Mouse (Mus musculus) forebrain, postnatal 0 days (tissue): ENCODE measurements around the gene Tbx21. TPM values are rescaled to one million over a fixed set of nuclear protein-coding genes. Genes with fewer than 3 reads are reported as not detected.
A peak's percentile ranks its signal among the peaks of the same experiment; 100 is the strongest.

Experiments used
- ATAC-seq: fragments of 200-750 bp; cut with Nextera tagmentation; 2 replicates; pipeline ENCODE4 v1.8.0; 2017; ENCODE audit warnings: mild to moderate bottlenecking, moderate library complexity
- DNase-seq: peaks from one replicate; pipeline ENCODE4 v3.0.0-alpha.2; 2015
- H3K27ac ChIP-seq: fragments of 300-500 bp; sonication (generic); 2 replicates; pipeline ENCODE4 v1.5.1; 2014; ENCODE audit warnings: low read depth, mild to moderate bottlenecking, antibody characterized with exemption, low read length, moderate library complexity, mixed read lengths
- H3K27me3 ChIP-seq: fragments of 300-500 bp; sonication (generic); 2 replicates; pipeline ENCODE4 v1.6.1; 2014; ENCODE audit warnings: mild to moderate bottlenecking, low read length, mixed read lengths; ENCODE audit not compliant: insufficient read depth
- H3K36me3 ChIP-seq: fragments of 300-500 bp; sonication (generic); 2 replicates; pipeline ENCODE4 v1.6.1; 2014; ENCODE audit warnings: mild to moderate bottlenecking, moderate library complexity; ENCODE audit not compliant: insufficient read depth
- H3K4me1 ChIP-seq: fragments of 300-500 bp; sonication (generic); 2 replicates; pipeline ENCODE4 v1.6.1; 2014; ENCODE audit warnings: antibody characterized with exemption; ENCODE audit not compliant: insufficient read depth
- H3K4me2 ChIP-seq: fragments of 300-500 bp; sonication (generic); 2 replicates; pipeline ENCODE4 v1.6.1; 2014; ENCODE audit warnings: low read depth, mild to moderate bottlenecking, moderate library complexity
- H3K4me3 ChIP-seq: fragments of 300-500 bp; sonication (generic); 2 replicates; pipeline ENCODE4 v1.5.1; 2014; ENCODE audit warnings: low read depth, low read length, mixed read lengths
- H3K9ac ChIP-seq: fragments of 300-500 bp; sonication (generic); 2 replicates; pipeline ENCODE4 v1.6.1; 2014; ENCODE audit warnings: mild to moderate bottlenecking
- H3K9me3 ChIP-seq: fragments of 300-500 bp; sonication (generic); 2 replicates; pipeline ENCODE4 v1.6.1; 2016; ENCODE audit warnings: low read length
- CTCF ChIP-seq: sonication (generic); IDR thresholded peaks from 2 replicates; pipeline ENCODE4 v1.5.1; 2016; ENCODE audit warnings: antibody characterized with exemption, control low read depth, low read depth
- WGBS: fragments of 180-500 bp; shearing (Covaris S2); extraction: QIAGEN DNeasy Blood & Tissue Kit; methylation state at CpG from one replicate; pipeline ENCODE4 v1.1.7; 2014; 5-methylcytosine and 5-hydroxymethylcytosine counted together
- polyA plus RNA-seq: library from polyadenylated mRNA; unstranded; fragments of >200 nt; fragmentation: Nextera tagmentation; extraction: Ambion mirVana; gene quantifications from 2 replicates; pipeline ENCODE4 v1.2.1, GENCODE M21; 2015
- total RNA-seq: library from RNA; depleted of rRNA; stranded (reverse); fragments of >200 nt; gene quantifications from 2 replicates; pipeline ENCODE4 v1.2.3, GENCODE M21; 2014

The Tbx21 gene
- total and polyA plus RNA-seq, 2 experiments from 2014 or later: 1.7 to 2.2 TPM

DNA sequence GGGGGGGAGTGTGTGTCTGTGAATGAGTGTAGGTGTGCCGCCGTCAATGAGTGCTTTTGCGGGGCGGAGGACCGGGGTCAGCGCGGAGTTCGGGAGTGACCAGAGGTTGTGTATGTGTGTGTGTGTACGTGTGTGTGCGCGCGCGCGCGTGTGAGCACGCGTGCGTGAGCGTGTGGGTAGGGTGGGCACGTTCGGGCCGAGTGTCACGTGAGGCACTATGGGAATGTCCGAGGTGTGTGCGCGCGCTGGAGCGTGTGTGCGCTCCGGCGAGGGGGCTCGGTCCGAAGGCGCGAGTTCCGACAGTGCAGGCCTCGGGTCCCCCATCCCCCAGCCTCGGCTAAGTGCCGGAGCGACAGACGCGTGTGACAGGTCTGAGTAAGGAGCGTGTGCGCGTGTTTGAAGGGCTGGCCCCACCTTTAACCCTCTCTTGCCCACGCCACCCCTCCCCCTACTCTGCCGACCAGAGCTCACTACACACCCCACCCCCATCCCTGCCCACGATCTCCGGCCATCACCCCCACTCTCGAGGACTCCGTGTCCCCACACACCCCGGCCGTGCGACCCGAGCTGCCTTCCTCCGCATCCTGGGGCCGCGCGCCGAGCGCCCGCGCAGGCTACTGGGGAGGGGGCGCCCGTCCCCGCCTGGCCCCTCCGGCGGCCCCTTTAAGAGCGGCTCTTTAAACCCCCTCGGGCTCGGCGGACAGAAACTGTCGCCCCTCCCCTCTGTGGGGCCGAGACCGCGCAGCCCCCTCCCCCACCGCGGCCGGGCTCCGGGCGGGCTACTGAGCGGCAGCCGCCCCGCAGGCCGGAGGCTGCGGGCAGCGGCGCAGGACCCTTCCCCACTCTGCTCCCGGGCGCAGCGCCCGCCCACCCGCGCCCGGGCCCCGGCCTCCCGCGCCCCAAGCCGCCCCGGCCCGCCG lies 35.5 kb upstream of the Tbx21 start:
- Histone ChIP-seq H3K4me2 (peak overlapping the region; percentile 82), H3K27me3 (no peaks in the 10 kb centered on the region), H3K9ac (peak overlapping the region; percentile 72), H3K27ac (peak overlapping the region; percentile 76), H3K4me1 (peaks cover 19% of the 10 kb centered on the region), H3K9me3 (no peaks in the 10 kb centered on the region), H3K4me3 (peak overlapping the region; percentile 86), H3K36me3 (peaks cover 11% of the 10 kb centered on the region)
- DNase-seq: peak; percentile 84
- TF ChIP-seq CTCF: no peak
- WGBS: under 1% methylated on average over 89 of the region's 102 CpGs
- peak; percentile 81 for ATAC-seq

DNA sequence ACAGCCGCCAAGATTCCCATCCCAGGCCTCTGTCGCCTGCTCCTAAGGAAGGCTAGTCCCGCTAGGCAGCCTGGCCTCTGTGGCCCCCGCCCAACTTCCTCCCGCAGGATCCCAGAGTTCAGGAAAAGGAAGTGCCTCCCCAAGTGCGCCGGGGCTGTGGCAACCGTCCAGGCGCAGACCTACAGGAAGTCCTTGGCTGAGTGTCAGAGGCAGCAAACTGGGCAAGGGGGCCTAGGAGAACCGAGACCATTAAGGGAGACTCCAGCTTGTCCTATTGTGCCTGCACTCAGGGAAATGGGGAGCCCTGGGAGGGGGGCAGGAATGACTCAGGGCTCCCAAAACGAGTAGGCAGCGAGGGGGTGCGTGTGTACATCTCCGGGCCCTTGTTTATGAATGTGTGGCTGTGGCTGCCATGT lies 34.9 kb upstream of the Tbx21 start:
- no peak; the same call in 1 of the 2 replicates for ATAC-seq

DNA sequence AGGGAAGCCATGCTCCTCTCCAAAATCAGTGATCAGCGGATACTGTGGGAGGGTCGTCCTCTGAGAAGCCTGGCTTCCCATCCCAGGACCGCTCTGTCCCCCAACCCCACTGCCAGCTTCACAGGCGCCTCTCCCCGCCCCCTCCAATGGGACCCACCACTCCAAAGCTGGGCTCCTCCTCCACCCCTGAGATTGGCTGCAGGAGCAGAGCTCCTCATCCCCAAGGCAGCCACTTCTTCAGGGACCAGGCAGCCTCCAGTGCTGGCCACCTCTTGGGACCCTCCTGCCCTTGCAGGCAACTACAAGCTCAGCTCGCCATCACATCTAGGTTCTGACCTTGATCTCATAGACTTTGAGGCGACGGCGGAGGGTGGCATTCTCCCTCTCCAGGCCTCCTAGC lies 33.9 kb upstream of the Tbx21 start:
- TF ChIP-seq CTCF: no peak
- H3K9me3 ChIP-seq: no peaks in the 10 kb centered on the region
- no peak overlapping the region for H3K9ac ChIP-seq
- peaks cover 19% of the 10 kb centered on the region for H3K4me1 ChIP-seq
- H3K4me2 ChIP-seq: peak overlapping the region; percentile 82
- H3K27me3 ChIP-seq: no peaks in the 10 kb centered on the region
- DNase-seq (no peak), ATAC-seq (no peak)
- H3K36me3 ChIP-seq: peaks cover 23% of the 10 kb centered on the region
- no peak overlapping the region for H3K4me3 ChIP-seq
- WGBS: 34% methylated on average over 9 of the region's 9 CpGs
- H3K27ac ChIP-seq: no peak overlapping the region

More for the DNA sequence above, 34.9 kb upstream of the Tbx21 start:
- peak overlapping the region; percentile 82 for H3K4me2 ChIP-seq
- H3K27ac ChIP-seq: peak overlapping the region; percentile 76
- WGBS: 4% methylated on average over 14 of the region's 14 CpGs
- peak overlapping the region; percentile 86 for H3K4me3 ChIP-seq
- no peaks in the 10 kb centered on the region for H3K27me3 ChIP-seq
- H3K4me1 ChIP-seq: peaks cover 19% of the 10 kb centered on the region
- peaks cover 15% of the 10 kb centered on the region for H3K36me3 ChIP-seq
- TF ChIP-seq CTCF: no peak
- no peak for DNase-seq
- H3K9ac ChIP-seq: peak overlapping the region; percentile 72
- no peaks in the 10 kb centered on the region for H3K9me3 ChIP-seq

DNA sequence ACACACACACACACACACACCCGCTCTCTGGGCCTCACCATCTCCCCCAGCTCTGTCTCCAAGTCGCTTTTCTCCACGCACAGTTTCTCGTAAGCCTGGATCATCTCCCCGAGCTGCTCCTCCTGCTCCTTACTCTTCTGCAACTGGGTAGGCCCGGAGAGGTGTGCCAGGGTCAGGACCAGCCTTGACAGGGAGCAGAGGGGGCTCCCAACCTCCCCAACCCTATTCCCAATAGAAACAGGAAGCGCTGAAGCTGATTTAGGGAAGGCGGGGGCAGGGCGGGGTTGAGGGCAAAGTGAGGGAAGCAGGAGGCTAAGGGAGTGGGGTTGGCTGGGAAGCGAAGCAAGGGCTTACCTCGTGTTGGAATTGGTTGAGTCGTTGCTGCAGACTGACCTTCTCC lies 33.5 kb upstream of the Tbx21 start:
- Histone ChIP-seq H3K9ac (no peak overlapping the region), H3K36me3 (peaks cover 25% of the 10 kb centered on the region), H3K4me1 (peaks cover 19% of the 10 kb centered on the region), H3K4me2 (no peak overlapping the region), H3K9me3 (no peaks in the 10 kb centered on the region), H3K27ac (no peak overlapping the region), H3K27me3 (no peaks in the 10 kb centered on the region), H3K4me3 (no peak overlapping the region)
- TF ChIP-seq CTCF: no peak
- no peak for DNase-seq
- ATAC-seq: no peak
- 42% methylated on average over 12 of the region's 12 CpGs for WGBS

DNA sequence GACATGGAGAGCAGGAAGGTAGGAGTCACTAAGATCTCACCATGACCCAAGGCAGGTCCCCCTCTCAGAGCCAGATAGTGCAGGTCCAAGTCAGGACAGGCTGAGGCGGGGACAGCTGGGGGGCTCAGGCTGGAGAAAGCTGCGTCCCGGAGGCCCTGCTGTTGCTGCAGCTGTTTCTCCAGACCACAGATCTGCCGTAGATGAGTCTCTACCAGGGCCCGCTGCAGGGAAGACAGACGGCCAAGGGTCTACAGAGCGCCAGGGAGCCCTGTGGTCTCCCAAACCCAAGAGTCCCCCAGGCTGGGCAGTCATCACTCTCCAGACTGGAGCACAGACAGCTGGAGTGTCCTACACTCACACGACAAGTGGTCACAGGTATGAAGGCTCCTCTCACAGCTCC lies 32.2 kb upstream of the Tbx21 start:
- 85% methylated on average over 8 of the region's 8 CpGs for WGBS
- no peak for TF ChIP-seq CTCF
- no peak overlapping the region for H3K4me3 ChIP-seq
- DNase-seq (no peak), ATAC-seq (no peak)
- H3K4me1 ChIP-seq: peaks cover 13% of the 10 kb centered on the region
- no peak overlapping the region for H3K4me2 ChIP-seq
- no peak overlapping the region for H3K27ac ChIP-seq
- H3K9me3 ChIP-seq: no peaks in the 10 kb centered on the region
- peaks cover 25% of the 10 kb centered on the region for H3K36me3 ChIP-seq
- no peaks in the 10 kb centered on the region for H3K27me3 ChIP-seq
- H3K9ac ChIP-seq: no peak overlapping the region

DNA sequence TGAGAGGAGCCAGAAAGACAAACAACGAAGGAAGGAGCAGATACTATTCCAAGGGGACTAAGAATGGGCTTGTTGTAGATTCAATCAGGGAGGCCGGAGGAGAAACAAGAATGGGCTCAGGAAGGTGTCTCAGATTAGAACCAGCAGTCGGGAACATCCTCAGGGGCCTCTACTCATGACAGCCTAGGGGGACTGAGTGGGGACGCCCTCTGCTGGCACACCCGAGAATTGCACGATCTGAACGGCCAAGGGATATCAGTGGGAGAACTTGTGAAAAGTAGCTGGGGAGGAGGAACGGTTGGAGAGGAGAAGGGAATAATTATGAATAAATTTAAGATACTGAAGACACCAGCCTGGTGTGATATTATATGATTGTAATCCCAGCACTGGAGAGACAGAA lies 31.6 kb upstream of the Tbx21 start:
- H3K27ac ChIP-seq: no peak overlapping the region
- no peak overlapping the region for H3K4me2 ChIP-seq
- H3K9ac ChIP-seq: no peak overlapping the region
- ATAC-seq (no peak), DNase-seq (peak; percentile 83)
- 9% methylated on average over 8 of the region's 8 CpGs for WGBS
- no peak overlapping the region for H3K4me3 ChIP-seq
- H3K36me3 ChIP-seq: peaks cover 25% of the 10 kb centered on the region
- peak; percentile 89 for TF ChIP-seq CTCF
- no peaks in the 10 kb centered on the region for H3K9me3 ChIP-seq
- H3K4me1 ChIP-seq: peaks cover 7% of the 10 kb centered on the region; the same call in 1 of the 2 replicates
- no peaks in the 10 kb centered on the region for H3K27me3 ChIP-seq

DNA sequence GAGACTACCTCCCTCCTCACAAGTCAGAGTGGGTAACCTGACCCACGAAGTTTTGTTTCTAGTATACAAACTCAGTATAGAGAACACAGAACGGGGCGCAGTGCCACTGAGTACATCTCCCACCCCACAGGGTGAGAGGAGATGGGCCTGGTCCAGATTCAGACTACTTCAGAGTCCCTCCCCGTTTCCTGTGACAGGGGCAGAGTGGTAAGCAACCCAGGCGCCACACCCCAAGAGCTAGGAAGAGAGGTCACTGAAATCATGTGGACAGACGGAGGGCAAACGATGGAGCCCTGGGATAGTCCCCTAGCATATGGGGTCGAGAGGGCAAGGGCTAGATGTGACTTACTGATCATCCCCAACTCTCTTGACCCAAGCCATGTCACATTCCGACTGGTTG lies 30.8 kb upstream of the Tbx21 start:
- no peaks in the 10 kb centered on the region for H3K9me3 ChIP-seq
- no peak overlapping the region for H3K4me2 ChIP-seq
- 84% methylated on average over 9 of the region's 9 CpGs for whole genome bisulfite sequencing
- H3K36me3 ChIP-seq: peaks cover 30% of the 10 kb centered on the region
- H3K9ac ChIP-seq: no peak overlapping the region
- peaks cover 7% of the 10 kb centered on the region; the same call in 1 of the 2 replicates for H3K4me1 ChIP-seq
- ATAC-seq: no peak
- H3K27ac ChIP-seq: no peak overlapping the region
- H3K4me3 ChIP-seq: no peak overlapping the region
- H3K27me3 ChIP-seq: no peaks in the 10 kb centered on the region
- no peak for TF ChIP-seq CTCF
- DNase-seq: no peak
